Mouse (Mus musculus) myocyte (in vitro differentiated cells): ENCODE measurements around the gene Btbd35f29. TPM values are rescaled to one million over a fixed set of nuclear protein-coding genes. Genes with fewer than 3 reads are reported as not detected.
"Not testable (repeated sequence)": the region's sequence is repeated elsewhere in the genome, so short reads cannot be mapped to it uniquely, and the experiment has no call there.

ENCODE experiments used
- H3K27me3 ChIP-seq: one replicate; pipeline ENCODE4 v1.6.1; 2011; ENCODE audit not compliant: control insufficient read depth, insufficient read depth, insufficient read length
- H3K36me3 ChIP-seq: one replicate; pipeline ENCODE4 v1.6.1; 2011; ENCODE audit not compliant: control insufficient read depth, insufficient read depth
- H3K4me2 ChIP-seq: one replicate; pipeline ENCODE4 v1.6.1; 2011; ENCODE audit warnings: low read depth, control low read depth
- H3K4me3 ChIP-seq: one replicate; pipeline ENCODE4 v1.5.1; 2011; ENCODE audit warnings: mild to moderate bottlenecking, control low read depth, moderate library complexity
- H3K79me2 ChIP-seq: one replicate; pipeline ENCODE4 v1.6.1; 2011; ENCODE audit not compliant: control insufficient read depth, insufficient read depth
- H3ac ChIP-seq: one replicate; pipeline ENCODE4 v1.6.1; 2011; ENCODE audit not compliant: control insufficient read depth, insufficient read length
- polyA plus RNA-seq: library from polyadenylated mRNA; unstranded; fragments of >200 nt; fragmentation: generic; extraction: Trizol; gene quantifications from one replicate; pipeline ENCODE4 v1.2.1, GENCODE M21; 2012; ENCODE audit warnings: missing spikeins

Gene Btbd35f29
- polyA plus RNA-seq: not detected

DNA sequence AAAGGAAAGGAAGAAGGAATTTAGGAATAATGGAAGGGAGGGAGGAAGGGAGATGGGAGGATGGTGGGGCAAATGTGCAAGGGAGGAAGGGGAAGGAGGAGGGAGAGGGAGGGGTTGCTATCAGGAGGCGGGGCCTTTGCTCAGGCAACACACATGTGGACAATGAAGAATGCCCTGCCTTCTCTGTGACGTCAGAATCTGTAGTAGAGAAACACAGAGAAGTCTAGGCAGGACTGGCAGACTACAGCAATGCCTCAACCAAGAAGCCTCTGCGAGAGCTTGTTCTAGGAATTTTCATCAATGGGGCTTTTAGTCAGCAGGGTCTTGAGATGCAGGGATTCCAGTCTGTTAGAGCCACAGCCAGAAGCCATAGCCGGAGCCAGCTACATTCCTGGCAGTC lies at the start of gene Btbd35f29:
Gene Btbd35f29, plus strand, starts transcription at position 301 of the 400 bp plus-strand sequence.
- not testable (repeated sequence) for H3K79me2 ChIP-seq, H3K36me3 ChIP-seq, H3K4me3 ChIP-seq, H3K27me3 ChIP-seq, H3ac ChIP-seq, H3K4me2 ChIP-seq

DNA sequence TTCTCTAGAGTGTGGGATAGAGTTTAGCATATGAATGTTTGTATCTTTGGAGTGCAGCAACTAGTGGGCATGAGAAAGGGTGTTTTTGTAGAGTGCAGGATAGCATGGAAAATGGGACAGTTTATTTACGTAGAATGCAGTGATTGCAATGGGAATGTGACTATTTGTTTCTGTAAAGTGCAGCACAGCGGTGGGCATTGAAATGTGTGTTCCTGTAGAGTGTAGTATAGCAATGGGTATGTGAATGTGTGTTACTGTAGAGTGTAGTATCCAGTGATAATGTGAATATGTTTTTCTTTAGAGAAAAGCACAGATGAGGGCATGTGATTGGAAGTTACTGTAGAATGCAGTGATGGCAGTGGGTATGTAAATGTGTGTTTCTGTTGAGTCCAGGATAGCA lies 23.9 kb downstream of the Btbd35f29 start:
- H3ac ChIP-seq, H3K4me2 ChIP-seq, H3K79me2 ChIP-seq, H3K4me3 ChIP-seq, H3K36me3 ChIP-seq, H3K27me3 ChIP-seq: not testable (repeated sequence)

- H3K4me3 ChIP-seq, H3K4me2 ChIP-seq, H3K27me3 ChIP-seq, H3ac ChIP-seq, H3K36me3 ChIP-seq, H3K79me2 ChIP-seq: not testable (repeated sequence)
These were observed 27.7 kb downstream of the Btbd35f29 start for GRCm38 (mm10) chrX:31145144-31145543.

DNA sequence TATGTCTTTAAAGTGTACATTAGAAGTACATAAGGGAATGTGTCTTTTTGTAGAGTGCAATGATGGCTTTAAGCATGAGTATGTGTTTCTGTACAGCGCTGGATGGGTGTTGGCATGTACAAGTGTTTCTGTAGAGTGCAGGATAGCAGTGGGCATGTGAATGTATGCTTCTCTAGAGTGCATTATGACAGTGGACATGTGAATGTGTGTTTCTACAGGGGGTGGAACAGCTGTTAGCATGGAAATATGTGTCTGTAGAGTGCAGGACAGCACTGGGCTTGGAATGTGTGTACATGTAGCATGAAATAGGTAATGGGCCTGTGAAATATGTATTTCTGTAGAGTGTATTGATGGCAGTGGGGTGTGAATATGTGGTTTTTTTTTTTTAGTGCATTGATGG lies 28.4 kb downstream of the Btbd35f29 start:
- H3K4me2 ChIP-seq, H3K27me3 ChIP-seq, H3K79me2 ChIP-seq, H3K4me3 ChIP-seq, H3ac ChIP-seq, H3K36me3 ChIP-seq: not testable (repeated sequence)

DNA sequence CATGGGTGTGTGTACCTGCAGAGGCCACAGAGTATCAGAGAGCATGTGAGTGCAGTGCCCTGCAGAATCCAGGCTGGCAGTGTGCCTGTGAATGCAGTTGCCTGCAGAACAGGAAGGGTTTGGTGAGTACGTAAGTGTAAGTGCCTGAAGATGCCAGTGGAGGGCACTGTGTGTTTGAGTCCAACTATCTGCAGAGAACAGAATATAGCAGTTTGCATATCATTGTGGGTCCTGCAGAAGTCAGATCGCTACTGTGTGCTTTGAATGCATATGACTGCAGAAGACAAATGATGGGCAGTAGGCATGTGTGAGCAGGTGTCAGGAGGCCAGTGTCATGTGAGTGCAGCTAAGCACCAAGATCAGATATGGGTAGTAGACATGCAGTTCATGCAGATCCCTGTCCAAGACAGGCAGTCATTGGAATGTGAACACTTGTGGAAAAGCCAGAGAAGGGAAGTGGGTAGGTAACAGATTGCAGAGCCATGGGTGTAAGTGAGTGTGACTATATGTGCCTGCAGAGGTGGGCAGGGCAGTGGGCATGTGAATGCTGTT lies 41.1 kb downstream of the Btbd35f29 start:
- not testable (repeated sequence) for H3K4me2 ChIP-seq, H3K27me3 ChIP-seq, H3K4me3 ChIP-seq, H3K79me2 ChIP-seq, H3K36me3 ChIP-seq, H3ac ChIP-seq

DNA sequence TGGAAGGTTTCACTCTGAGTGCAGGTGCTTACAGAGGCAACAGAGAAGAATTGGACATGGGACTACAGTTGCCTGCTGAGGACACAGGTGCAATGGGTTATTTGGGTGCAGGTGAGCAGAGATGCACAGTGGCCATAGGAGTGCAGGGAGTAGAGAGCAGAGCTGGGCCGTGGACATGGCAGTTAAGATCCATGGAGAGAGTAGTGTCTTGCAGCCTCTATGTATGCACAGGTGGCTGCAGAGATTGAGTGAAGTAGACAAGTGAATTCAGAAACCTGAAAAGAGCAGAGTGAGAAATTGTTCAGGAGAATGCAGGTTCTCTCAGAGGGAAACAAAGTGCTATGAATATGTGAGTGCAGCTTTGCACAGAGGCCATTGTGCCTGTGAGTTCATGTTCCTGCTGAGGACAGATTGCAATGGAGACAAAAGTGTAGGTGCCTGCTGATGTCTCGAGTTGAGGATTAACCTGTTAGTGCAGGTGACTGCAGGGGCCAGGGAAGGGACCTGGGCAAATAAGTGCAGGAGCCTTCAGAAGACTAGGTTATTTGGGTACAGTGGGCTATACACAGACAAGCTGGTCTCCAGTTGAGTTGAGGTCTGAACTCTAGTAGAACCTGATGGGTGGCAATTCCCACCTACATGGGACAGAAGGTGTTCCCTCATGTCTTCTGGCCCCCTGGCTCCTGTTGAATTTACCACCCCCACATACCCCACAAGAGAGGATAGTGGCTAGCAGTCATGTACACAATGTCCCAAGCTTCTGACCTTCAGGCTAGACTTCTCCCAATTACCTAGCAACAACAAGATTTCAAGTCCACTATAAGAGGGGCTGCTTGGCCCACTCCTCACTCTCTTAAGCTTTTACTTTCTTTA lies 42.2 kb downstream of the Btbd35f29 start:
- H3K36me3 ChIP-seq, H3ac ChIP-seq, H3K27me3 ChIP-seq, H3K79me2 ChIP-seq, H3K4me2 ChIP-seq, H3K4me3 ChIP-seq: not testable (repeated sequence)

- H3ac ChIP-seq, H3K4me3 ChIP-seq, H3K4me2 ChIP-seq, H3K79me2 ChIP-seq, H3K36me3 ChIP-seq, H3K27me3 ChIP-seq: not testable (repeated sequence)
These were observed 43.1 kb downstream of the Btbd35f29 start for GRCm38 (mm10) chrX:31160554-31160953.

DNA sequence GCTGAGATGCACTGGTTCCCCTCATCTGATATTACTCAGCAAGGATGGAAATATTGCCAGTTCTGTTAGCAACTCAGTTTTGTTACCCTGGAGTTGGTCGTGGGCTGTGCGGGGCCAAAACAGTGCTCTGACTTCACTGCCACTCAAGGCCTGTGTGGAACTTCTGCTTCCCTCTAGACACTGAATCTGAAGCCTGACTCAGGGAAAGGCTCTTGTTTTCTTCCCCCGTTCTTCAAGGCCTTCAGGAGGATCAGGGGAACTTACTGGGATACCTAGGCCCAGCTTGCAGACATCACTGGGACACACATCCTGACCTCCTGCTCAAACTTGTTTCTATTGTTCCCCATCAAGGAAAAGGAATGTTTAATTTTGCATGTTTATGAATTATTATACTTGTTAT lies 45.2 kb downstream of the Btbd35f29 start:
- not testable (repeated sequence) for H3K27me3 ChIP-seq, H3K79me2 ChIP-seq, H3K36me3 ChIP-seq

DNA sequence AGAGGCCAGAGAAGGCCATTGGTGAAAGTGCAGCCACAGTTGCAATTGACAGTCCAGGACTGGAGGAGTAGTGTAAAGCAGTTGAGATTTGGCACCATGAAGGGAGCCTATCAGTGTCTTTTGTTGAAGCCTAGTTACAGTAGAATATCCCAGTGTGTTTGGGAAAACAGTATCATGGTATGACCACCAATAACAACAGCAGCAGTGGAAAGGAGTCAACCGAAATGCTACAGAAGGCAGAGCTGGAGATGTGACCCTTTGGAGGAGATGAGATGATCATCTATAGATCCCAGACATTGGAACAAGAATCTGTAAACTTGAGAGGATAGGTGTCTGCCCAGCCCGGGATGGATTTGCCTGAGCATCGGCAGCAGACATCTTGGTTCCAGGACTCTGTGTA lies 47.7 kb downstream of the Btbd35f29 start:
- not testable (repeated sequence) for H3K4me2 ChIP-seq, H3K4me3 ChIP-seq, H3K36me3 ChIP-seq

More for the DNA sequence above, 45.2 kb downstream of the Btbd35f29 start:
- not testable (repeated sequence) for H3ac ChIP-seq, H3K4me2 ChIP-seq, H3K4me3 ChIP-seq

More for the DNA sequence above, 47.7 kb downstream of the Btbd35f29 start:
- not testable (repeated sequence) for H3K27me3 ChIP-seq, H3ac ChIP-seq, H3K79me2 ChIP-seq

Other genes with a start within 250 kb of the Btbd35f29 start
- not detected for gene Spin2f, start 136.2 kb downstream of the Btbd35f29 start, polyA plus RNA-seq
- not detected for gene Btbd35f26, start 218.8 kb downstream of the Btbd35f29 start, polyA plus RNA-seq